In genomic region chr9:42488071-42488470, GRCm38 (mm10) we compare ENCODE assay signal across 18 mouse cellular contexts. TPM values are rescaled to one million over a fixed set of nuclear protein-coding genes. Genes with fewer than 3 reads are reported as not detected.
DNase-seq lines count a peak whose midpoint lies in the region.
"Had no signal": no experiment of that assay in that cellular context is flagged by ENCODE, and none has a peak within 500 bp of the region (broad histone marks: within the 10 kb centered on the region; RNA-seq: fewer than 3 reads in every experiment).

No protein-coding gene starts in this region.

- peak; percentile 76 for DNase-seq in CD4-positive helper T cell, adult 2 months (ENCODE audit: low read depth, low spot score)
- peak; percentile 51 to 54 for DNase-seq in CD8-positive naive resting alpha-beta T cell, adult 2 months (ENCODE audit: low read depth in 2 of 2, low spot score in 2 of 2)
- DNase-seq in naive thymus-derived CD4-positive, alpha-beta T cell, adult 2 months (ENCODE audit: low read depth) = peak; percentile 84
- DNase-seq in thymus, postnatal 10 days (ENCODE audit: low spot score in 2 of 2) = peak; percentile 64 to 67
- no peak for DNase-seq in adrenal gland, postnatal 36 days
- no peak for DNase-seq in right cerebral cortex, adult 2 months (ENCODE audit: low spot score in 2 of 2)
- no peak for DNase-seq in lung, postnatal 4 days
- DNase-seq in spleen, adult 12 weeks (ENCODE audit: low spot score) = no peak
- DNase-seq: adrenal gland, postnatal 25 days; cerebellum, adult 8-10 months; gastrocnemius, adult 2 months; gastrocnemius, postnatal 36 days; heart, adult 2 months; heart, postnatal 14 days; kidney, adult 11 months; kidney, postnatal 25 days; lung, embryonic 14.5 days; lung, postnatal 14 days had no signal

RNA-seq across cellular contexts. Expression of gene Tbcel, which starts 19.5 kb away (rescaled TPM):
- total RNA-seq in adrenal gland, postnatal 36 days (2021) = 10 to 100 TPM; 50.0 to 76.7 TPM

Comparison
In these comparisons a context has a peak if more than half of its experiments do, and no peak if none do; other contexts are left out.
1. DNase-seq: peak in CD4-positive helper T cell, adult 2 months (single experiment), CD8-positive naive resting alpha-beta T cell, adult 2 months (2 of 2), naive thymus-derived CD4-positive, alpha-beta T cell, adult 2 months (single experiment) and thymus, postnatal 10 days (2 of 2); none in adrenal gland, postnatal 36 days (0 of 2), right cerebral cortex, adult 2 months (0 of 2), lung, postnatal 4 days (0 of 2) and spleen, adult 12 weeks (single experiment).